Mouse (Mus musculus): Measurements from ENCODE around the gene Bcas3.
"Not testable (repeated sequence)": the region's sequence is repeated elsewhere in the genome, so short reads cannot be mapped to it uniquely, and the experiment has no call there.

Gene Bcas3

GRCm38 (mm10) chr11:85710155-85710554 is 357.2 kb downstream of the Bcas3 start:
- DNase-seq (ENCODE audit: low read depth, low spot score), result no peak

GRCm38 (mm10) chr11:85712026-85712804 is 359.2 kb downstream of the Bcas3 start:
- DNase-seq (ENCODE audit: low read depth, low spot score), result no peak

GRCm38 (mm10) chr11:85712860-85713813 is 360.2 kb downstream of the Bcas3 start:
- peak; percentile 74 for DNase-seq (ENCODE audit: low read depth, low spot score)

- DNase-seq (ENCODE audit: low read depth, low spot score), result no peak
These were observed 360.8 kb downstream of the Bcas3 start for GRCm38 (mm10) chr11:85713814-85714208.

GRCm38 (mm10) chr11:85714312-85714931 is 361.5 kb downstream of the Bcas3 start:
- DNase-seq (ENCODE audit: low read depth, low spot score), result peak; percentile 62

GRCm38 (mm10) chr11:85716730-85717129 is 363.8 kb downstream of the Bcas3 start:
- DNase-seq (ENCODE audit: low read depth, low spot score), result not testable (repeated sequence)

- no peak for DNase-seq (ENCODE audit: low read depth, low spot score)
These were observed 366.1 kb downstream of the Bcas3 start for GRCm38 (mm10) chr11:85719091-85719490.

GRCm38 (mm10) chr11:85719766-85720165 is 366.8 kb downstream of the Bcas3 start:
- no peak for DNase-seq (ENCODE audit: low read depth, low spot score)

GRCm38 (mm10) chr11:85720269-85720773 is 367.4 kb downstream of the Bcas3 start:
- DNase-seq (ENCODE audit: low read depth, low spot score), result no peak

- no peak for DNase-seq (ENCODE audit: low read depth, low spot score)
These were observed 369.0 kb downstream of the Bcas3 start for GRCm38 (mm10) chr11:85721986-85722385.

- DNase-seq (ENCODE audit: low read depth, low spot score), result no peak
These were observed 371.2 kb downstream of the Bcas3 start for GRCm38 (mm10) chr11:85724159-85724558.

- DNase-seq (ENCODE audit: low read depth, low spot score), result no peak
These were observed 376.8 kb downstream of the Bcas3 start for GRCm38 (mm10) chr11:85729725-85730124.

- no peak for DNase-seq (ENCODE audit: low read depth, low spot score)
These were observed 379.6 kb downstream of the Bcas3 start for GRCm38 (mm10) chr11:85732462-85733012.

- DNase-seq (ENCODE audit: low read depth, low spot score), result no peak
These were observed 380.6 kb downstream of the Bcas3 start for GRCm38 (mm10) chr11:85733577-85733976.

GRCm38 (mm10) chr11:85734317-85735211 is 381.6 kb downstream of the Bcas3 start:
- DNase-seq (ENCODE audit: low read depth, low spot score), result peak; percentile 64

GRCm38 (mm10) chr11:85737227-85737626 is 384.3 kb downstream of the Bcas3 start:
- DNase-seq (ENCODE audit: low read depth, low spot score), result peak; percentile 72

- DNase-seq (ENCODE audit: low read depth, low spot score), result no peak
These were observed 384.9 kb downstream of the Bcas3 start for GRCm38 (mm10) chr11:85737893-85738292.

GRCm38 (mm10) chr11:85738585-85738984 is 385.6 kb downstream of the Bcas3 start:
- no peak for DNase-seq (ENCODE audit: low read depth, low spot score)

GRCm38 (mm10) chr11:85739266-85739977 is 386.5 kb downstream of the Bcas3 start:
- peak; percentile 74 for DNase-seq (ENCODE audit: low read depth, low spot score)

GRCm38 (mm10) chr11:85746373-85746772 is 393.4 kb downstream of the Bcas3 start:
- no peak for DNase-seq (ENCODE audit: low read depth, low spot score)

All from forelimb bud, embryonic 11.5 days (tissue).